Mouse (Mus musculus) neural tube, embryonic 12.5 days (tissue): ENCODE measurements around the gene Olfr54. TPM values are rescaled to one million over a fixed set of nuclear protein-coding genes. Genes with fewer than 3 reads are reported as not detected.
A peak's percentile ranks its signal among the peaks of the same experiment; 100 is the strongest.
"Not testable (repeated sequence)": the region's sequence is repeated elsewhere in the genome, so short reads cannot be mapped to it uniquely, and the experiment has no call there.

ENCODE experiments used
- ATAC-seq: fragments of 200-750 bp; cut with Nextera tagmentation; 2 replicates; pipeline ENCODE4 v1.8.0; 2017; ENCODE audit warnings: low read depth, mild to moderate bottlenecking, moderate TSS enrichment, moderate library complexity; ENCODE audit not compliant: low FRiP score
- H3K27ac ChIP-seq: fragments of 300-500 bp; sonication (generic); 2 replicates; pipeline ENCODE4 v1.5.1; 2016
- H3K27me3 ChIP-seq: fragments of 300-500 bp; sonication (generic); replicated peaks from 2 replicates; pipeline ENCODE4 v1.6.1; 2016; ENCODE audit warnings: mild to moderate bottlenecking
- H3K36me3 ChIP-seq: fragments of 300-500 bp; sonication (generic); 2 replicates; pipeline ENCODE4 v1.6.1; 2016; ENCODE audit warnings: mild to moderate bottlenecking
- H3K4me1 ChIP-seq: fragments of 300-500 bp; sonication (generic); 2 replicates; pipeline ENCODE4 v1.6.1; 2016
- H3K4me2 ChIP-seq: fragments of 300-500 bp; sonication (generic); replicated peaks from 2 replicates; pipeline ENCODE4 v1.6.1; 2016; ENCODE audit warnings: mild to moderate bottlenecking
- H3K4me3 ChIP-seq: fragments of 300-500 bp; sonication (generic); 2 replicates; pipeline ENCODE4 v1.5.1; 2016
- H3K9ac ChIP-seq: fragments of 300-500 bp; sonication (generic); 2 replicates; pipeline ENCODE4 v1.6.1; 2016; ENCODE audit warnings: mild to moderate bottlenecking
- H3K9me3 ChIP-seq: fragments of 300-500 bp; sonication (generic); 2 replicates; pipeline ENCODE4 v1.6.1; 2016; ENCODE audit warnings: mild to moderate bottlenecking
- WGBS: fragments of 180-500 bp; shearing (Covaris S2); methylation state at CpG from one replicate; pipeline ENCODE4 v1.1.7; 2016; 5-methylcytosine and 5-hydroxymethylcytosine counted together
- polyA plus RNA-seq: library from polyadenylated mRNA; unstranded; fragments of >200 nt; fragmentation: Nextera tagmentation; extraction: Ambion mirVana; gene quantifications from 2 replicates; pipeline ENCODE4 v1.2.1, GENCODE M21; 2016

Gene Olfr54
- polyA plus RNA-seq, 1 experiment from 2014 or later, result not detected

DNA sequence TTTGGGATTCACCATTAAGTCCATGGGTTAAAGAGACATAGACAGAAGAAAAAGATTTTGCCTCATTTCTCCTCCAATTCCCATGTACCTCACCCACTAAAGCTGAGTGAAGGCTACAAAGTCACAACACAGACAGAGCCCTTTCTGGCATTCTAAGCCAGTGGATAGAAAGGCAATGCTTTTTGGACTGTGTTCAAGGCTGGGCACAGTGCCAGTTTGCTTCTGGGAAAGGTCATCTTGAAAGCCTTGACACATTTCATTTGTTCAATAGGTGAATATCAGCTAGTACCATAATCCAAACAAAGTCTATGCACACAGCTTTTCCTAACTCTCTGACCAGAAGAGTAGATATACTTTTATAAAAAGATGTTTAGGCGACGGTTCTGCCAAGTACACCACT, 21.9 kb downstream of the Olfr54 start:
- 95% methylated on average over 2 of the region's 2 CpGs for WGBS

DNA sequence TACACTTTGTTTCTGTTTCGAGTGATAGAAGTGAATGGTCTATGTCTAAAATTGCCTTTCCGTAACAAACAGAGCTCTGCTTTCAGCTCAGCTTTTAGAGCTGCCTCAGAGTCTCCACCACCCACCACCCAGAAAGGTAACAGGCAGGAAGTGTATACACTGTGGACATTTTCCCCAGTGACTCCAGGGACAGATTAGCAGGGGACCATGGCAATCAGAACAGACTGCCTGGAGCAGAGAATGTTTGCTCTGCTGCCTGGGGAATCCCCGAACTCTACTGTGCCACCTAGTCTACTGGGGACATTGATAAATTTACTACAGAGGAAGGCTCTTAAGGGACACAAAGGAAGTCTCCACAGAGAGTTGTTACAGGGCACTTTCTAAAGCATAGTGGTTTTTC, 30.7 kb downstream of the Olfr54 start:
- not testable (repeated sequence) for H3K4me2 ChIP-seq, H3K4me3 ChIP-seq, H3K9ac ChIP-seq, ATAC-seq, H3K4me1 ChIP-seq, H3K9me3 ChIP-seq, H3K36me3 ChIP-seq, H3K27me3 ChIP-seq, H3K27ac ChIP-seq
- 70% methylated on average over 3 of the region's 3 CpGs for WGBS

More for the DNA sequence above, 21.9 kb downstream of the Olfr54 start:
- H3K36me3 ChIP-seq, result no peaks in the 10 kb centered on the region
- H3K4me1 ChIP-seq, result no peaks in the 10 kb centered on the region
- H3K27me3 ChIP-seq, result no peaks in the 10 kb centered on the region
- H3K4me3 ChIP-seq, result no peak overlapping the region
- H3K27ac ChIP-seq, result no peak overlapping the region
- ATAC-seq, result no peak
- no peak overlapping the region for H3K9ac ChIP-seq
- H3K9me3 ChIP-seq, result no peaks in the 10 kb centered on the region
- no peak overlapping the region for H3K4me2 ChIP-seq

DNA sequence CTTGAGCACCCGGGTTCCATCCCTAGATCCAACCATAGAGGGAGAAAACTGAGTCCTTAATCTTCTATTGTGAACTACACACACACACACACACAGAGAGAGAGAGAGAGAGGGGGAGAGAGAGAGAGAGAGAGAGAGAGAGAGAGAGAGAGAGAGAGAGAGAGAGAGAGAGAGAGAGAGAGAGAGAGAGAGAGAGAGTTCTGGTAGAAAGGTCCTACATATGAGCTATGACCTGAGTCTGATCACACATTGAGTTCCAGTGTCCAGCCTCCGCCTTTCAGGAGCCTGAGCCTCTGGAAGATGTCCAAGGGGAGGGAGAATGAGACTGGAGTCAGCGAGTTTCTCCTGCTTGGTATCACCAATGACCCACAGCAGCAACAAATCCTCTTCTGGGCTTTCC, 33.8 kb downstream of the Olfr54 start, which contains the start of gene Olfr1375:
Gene Olfr1375, plus strand, starts transcription at position 301 of the 400 bp plus-strand sequence.
- 86% methylated on average over 3 of the region's 3 CpGs for WGBS
- not testable (repeated sequence) for H3K4me3 ChIP-seq, H3K36me3 ChIP-seq, H3K4me1 ChIP-seq, H3K27me3 ChIP-seq, ATAC-seq, H3K27ac ChIP-seq, H3K9me3 ChIP-seq, H3K9ac ChIP-seq, H3K4me2 ChIP-seq

DNA sequence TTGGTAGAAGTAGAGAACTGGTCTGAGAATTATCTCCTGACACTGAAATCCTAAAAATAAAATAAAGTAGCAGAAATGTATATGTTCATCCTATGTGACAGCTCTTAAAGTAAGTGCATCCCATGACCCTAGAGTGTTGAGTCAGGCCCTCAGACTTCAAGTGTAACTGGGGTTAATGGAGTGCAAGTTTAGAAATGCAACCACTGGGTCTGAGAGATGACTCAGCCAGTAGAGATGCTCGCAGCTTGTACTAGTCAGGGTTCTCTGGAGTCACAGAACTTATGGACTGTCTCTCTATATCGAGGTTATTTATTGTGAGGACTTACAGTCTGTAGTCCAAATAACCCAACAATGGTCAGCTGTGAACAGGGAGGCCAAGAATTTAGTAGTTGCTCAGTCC, 37.6 kb downstream of the Olfr54 start:
- Histone ChIP-seq H3K27me3 (no peaks in the 10 kb centered on the region), H3K4me2 (no peak overlapping the region), H3K9ac (no peak overlapping the region), H3K9me3 (no peaks in the 10 kb centered on the region), H3K4me1 (no peaks in the 10 kb centered on the region), H3K36me3 (no peaks in the 10 kb centered on the region), H3K4me3 (no peak overlapping the region), H3K27ac (no peak overlapping the region)
- ATAC-seq, result no peak
- WGBS, result 64% methylated on average over 2 of the region's 2 CpGs

DNA sequence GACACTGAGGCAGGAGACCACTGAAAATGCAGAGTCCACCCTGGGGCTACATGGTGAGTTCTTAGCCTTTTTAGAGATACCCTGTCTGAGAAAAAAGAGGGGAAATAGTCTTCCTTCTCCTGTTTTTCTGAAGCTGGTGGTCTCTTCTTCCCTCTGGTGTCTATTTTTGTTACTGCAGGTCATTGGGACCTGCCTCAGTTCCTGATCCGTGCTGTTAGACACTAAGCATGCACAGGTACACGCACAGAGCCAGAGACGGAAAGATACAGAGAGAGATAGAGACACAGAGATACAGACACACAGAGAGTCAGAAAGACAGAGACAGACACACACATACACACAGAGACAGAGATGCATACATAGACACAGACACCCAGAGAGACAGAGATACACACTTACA, 39.2 kb downstream of the Olfr54 start:
- no peaks in the 10 kb centered on the region for H3K4me1 ChIP-seq

DNA sequence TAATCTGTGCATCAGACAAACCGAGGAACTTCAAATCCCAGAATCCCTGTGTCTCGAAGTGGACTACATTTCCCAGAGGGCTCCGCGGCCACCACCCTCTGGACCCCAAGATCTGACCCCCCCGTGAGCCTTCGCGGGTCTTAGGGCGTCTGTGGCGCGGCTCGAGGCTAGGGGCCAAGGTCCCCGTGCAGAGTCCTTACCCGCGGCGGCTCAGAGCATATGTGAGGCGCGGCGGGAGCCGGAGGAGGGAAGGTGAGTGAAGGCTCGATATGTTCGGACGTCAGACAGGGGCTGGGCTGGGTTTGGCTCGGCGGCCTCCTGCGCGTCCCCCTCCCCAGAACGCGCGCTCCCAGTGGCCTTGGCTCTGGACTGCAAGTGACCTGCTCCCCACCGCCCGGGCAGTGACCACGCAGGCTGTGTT, 45.1 kb downstream of the Olfr54 start, which contains the start of gene Zfp354a:
Gene Zfp354a, plus strand, starts transcription at position 107 of the 421 bp plus-strand sequence.
- Histone ChIP-seq H3K36me3 (peaks cover 25% of the 10 kb centered on the region), H3K9me3 (no peaks in the 10 kb centered on the region), H3K27me3 (no peaks in the 10 kb centered on the region), H3K4me2 (peak within 1 kb of the TSS; percentile 86), H3K27ac (no peak within 1 kb of the TSS), H3K4me1 (peaks cover 8% of the 10 kb centered on the region), H3K4me3 (peak within 1 kb of the TSS; percentile 83), H3K9ac (peak within 1 kb of the TSS; percentile 84)
- under 1% methylated on average over 32 of the region's 32 CpGs for WGBS
- ATAC-seq, result peak; percentile 94

More for the DNA sequence above, 39.2 kb downstream of the Olfr54 start:
- Histone ChIP-seq H3K4me2 (no peak overlapping the region), H3K36me3 (no peaks in the 10 kb centered on the region), H3K27me3 (no peaks in the 10 kb centered on the region), H3K27ac (no peak overlapping the region), H3K9ac (no peak overlapping the region), H3K4me3 (no peak overlapping the region), H3K9me3 (no peaks in the 10 kb centered on the region)
- ATAC-seq, result no peak
- 51% methylated on average over 3 of the region's 3 CpGs for WGBS

DNA sequence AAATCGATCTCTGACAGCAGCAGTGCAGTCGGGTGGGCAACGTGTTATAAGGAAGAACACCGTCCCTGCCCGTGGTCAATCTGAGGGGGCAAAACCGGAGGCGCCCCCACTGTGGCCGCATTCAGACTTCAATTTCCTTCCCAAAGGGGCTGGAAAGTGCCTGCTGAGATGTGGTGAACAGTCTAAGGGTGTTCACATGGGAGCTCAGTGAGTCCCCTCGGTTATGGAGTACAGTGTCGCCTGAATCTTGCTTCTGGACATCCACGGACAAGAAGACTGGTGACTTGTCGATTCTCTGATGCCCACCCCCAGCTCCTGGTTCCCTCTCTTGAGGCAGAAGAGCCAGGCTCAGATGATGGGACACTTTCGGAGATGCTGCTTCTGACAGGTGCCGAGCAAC, 45.6 kb downstream of the Olfr54 start:
- Histone ChIP-seq H3K4me2 (peak overlapping the region; percentile 86), H3K36me3 (peaks cover 28% of the 10 kb centered on the region), H3K4me1 (peaks cover 8% of the 10 kb centered on the region), H3K27me3 (no peaks in the 10 kb centered on the region), H3K4me3 (peak overlapping the region; percentile 83), H3K27ac (no peak overlapping the region), H3K9ac (peak overlapping the region; percentile 84), H3K9me3 (no peaks in the 10 kb centered on the region)
- ATAC-seq, result peak; percentile 43; the same call in 1 of the 2 replicates
- 19% methylated on average over 14 of the region's 14 CpGs for WGBS

DNA sequence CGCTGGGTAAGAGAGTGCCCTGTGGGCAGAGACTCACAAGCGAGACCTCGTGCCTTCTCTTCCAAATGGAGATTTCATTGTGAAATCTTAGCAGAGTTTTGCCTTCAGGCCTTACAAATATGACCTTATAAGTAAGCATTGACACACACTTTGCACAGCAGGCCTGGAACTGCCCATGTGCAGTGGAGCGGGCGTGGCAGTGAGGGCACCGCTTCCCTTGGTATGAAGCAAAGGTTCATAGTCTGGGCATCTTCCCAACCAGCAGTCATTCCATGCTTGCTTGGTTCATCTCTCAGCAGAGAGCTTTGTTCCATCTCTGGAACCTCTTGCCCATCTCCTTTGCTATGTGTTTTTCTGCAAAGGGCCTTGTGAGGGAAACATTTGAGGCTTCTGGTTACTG, 46.9 kb downstream of the Olfr54 start:
- peaks cover 38% of the 10 kb centered on the region for H3K36me3 ChIP-seq
- no peak overlapping the region for H3K9ac ChIP-seq
- no peak overlapping the region for H3K27ac ChIP-seq
- ATAC-seq, result no peak
- H3K4me1 ChIP-seq, result peaks cover 8% of the 10 kb centered on the region
- no peak overlapping the region for H3K4me2 ChIP-seq
- WGBS, result 91% methylated on average over 6 of the region's 6 CpGs
- no peak overlapping the region for H3K4me3 ChIP-seq
- no peaks in the 10 kb centered on the region for H3K9me3 ChIP-seq
- H3K27me3 ChIP-seq, result no peaks in the 10 kb centered on the region

DNA sequence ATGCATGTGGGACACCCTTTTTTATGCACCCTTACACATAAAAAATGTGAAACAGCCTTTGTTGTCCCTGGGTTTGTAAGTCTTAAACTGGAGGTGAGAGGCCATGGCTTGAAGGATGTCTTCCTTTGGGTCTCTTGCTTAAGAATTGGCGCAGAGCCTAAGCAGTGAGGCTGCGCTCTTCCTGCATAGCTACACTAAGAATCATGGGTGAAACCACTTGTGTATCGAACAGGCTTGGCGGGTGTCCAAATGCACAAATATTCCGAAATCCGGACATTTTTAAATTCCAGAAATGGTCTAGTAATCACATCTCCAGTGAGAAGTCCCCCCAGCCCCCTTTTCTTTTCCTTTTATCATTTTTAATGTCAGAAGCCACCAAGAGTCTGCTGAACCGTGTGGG, 49.2 kb downstream of the Olfr54 start:
- Histone ChIP-seq H3K4me2 (no peak overlapping the region), H3K27me3 (no peaks in the 10 kb centered on the region), H3K36me3 (peaks cover 56% of the 10 kb centered on the region), H3K27ac (no peak overlapping the region), H3K4me3 (no peak overlapping the region), H3K9me3 (no peaks in the 10 kb centered on the region), H3K9ac (no peak overlapping the region), H3K4me1 (peaks cover 8% of the 10 kb centered on the region)
- no peak for ATAC-seq
- 93% methylated on average over 7 of the region's 7 CpGs for WGBS

DNA sequence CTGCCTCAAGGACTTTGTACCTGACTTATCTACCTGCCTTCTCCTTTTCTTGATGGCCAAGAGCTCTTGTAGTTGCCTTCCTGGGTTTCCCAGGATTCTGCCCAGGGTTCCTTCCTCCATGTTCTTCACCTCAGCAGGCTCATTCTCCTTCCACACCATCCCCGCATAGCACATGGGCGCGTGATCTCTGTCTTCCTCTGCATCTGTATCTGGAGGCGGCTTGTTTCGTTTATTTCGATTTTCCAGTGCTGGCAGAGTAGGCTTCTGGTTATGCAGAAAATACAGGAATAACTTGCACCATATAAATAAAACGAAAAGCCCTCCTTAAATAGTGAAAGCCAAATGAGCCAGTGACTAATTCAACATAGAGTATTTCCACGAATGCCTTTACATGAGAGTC, 49.8 kb downstream of the Olfr54 start:
- Histone ChIP-seq H3K4me1 (peaks cover 8% of the 10 kb centered on the region), H3K9ac (no peak overlapping the region), H3K9me3 (no peaks in the 10 kb centered on the region), H3K4me2 (no peak overlapping the region), H3K4me3 (no peak overlapping the region), H3K27ac (no peak overlapping the region), H3K36me3 (peaks cover 62% of the 10 kb centered on the region), H3K27me3 (no peaks in the 10 kb centered on the region)
- WGBS, result 94% methylated on average over 8 of the region's 8 CpGs
- no peak for ATAC-seq

Other genes with a start within 250 kb of the Olfr54 start
- 47.3 and 49.8 TPM in 2 replicates for gene Zfp354c, start 186.5 kb upstream of the Olfr54 start, polyA plus RNA-seq
- 1.1 and 1.5 TPM in 2 replicates for gene Zfp879, start 172.7 kb upstream of the Olfr54 start, polyA plus RNA-seq
- gene Grm6, start 163.6 kb upstream of the Olfr54 start, polyA plus RNA-seq, result 0.08 TPM in 1 of 2 replicates, not detected in the other
- gene Zfp454, start 126.6 kb upstream of the Olfr54 start, polyA plus RNA-seq, result 12.3 and 14.7 TPM in 2 replicates
- gene Zfp2, start 98.1 kb upstream of the Olfr54 start, polyA plus RNA-seq, result 32.6 and 33.0 TPM in 2 replicates
- gene Zfp354b, start 82.6 kb upstream of the Olfr54 start, polyA plus RNA-seq, result 2.0 and 2.5 TPM in 2 replicates
- gene 4933414I15Rik, start 70.5 kb upstream of the Olfr54 start, polyA plus RNA-seq, result not detected in 2 replicates
- gene Prop1, start 60.5 kb upstream of the Olfr54 start, polyA plus RNA-seq, result not detected in 2 replicates
- not detected in 2 replicates for gene Olfr1378, start 47.7 kb upstream of the Olfr54 start, polyA plus RNA-seq
- gene Olfr1377, start 32.3 kb upstream of the Olfr54 start, polyA plus RNA-seq, result not detected in 2 replicates
- not detected in 2 replicates for gene Olfr51, start 10.6 kb upstream of the Olfr54 start, polyA plus RNA-seq
- not detected in 2 replicates for gene Olfr1375, start 33.9 kb downstream of the Olfr54 start, polyA plus RNA-seq
- 10.1 and 10.9 TPM in 2 replicates for gene Zfp354a, start 45.0 kb downstream of the Olfr54 start, polyA plus RNA-seq
- not detected in 2 replicates for gene Gm12569, start 206.2 kb downstream of the Olfr54 start, polyA plus RNA-seq
- 128 and 146 TPM in 2 replicates for gene Clk4, start 247.5 kb downstream of the Olfr54 start, polyA plus RNA-seq
- 0.35 and 1.1 TPM in 2 replicates for gene BC049762, start 248.8 kb downstream of the Olfr54 start, polyA plus RNA-seq